Mouse (Mus musculus): ENCODE data around the gene Asap2. TPM values are rescaled to one million over a fixed set of nuclear protein-coding genes. Genes with fewer than 3 reads are reported as not detected.
"Not testable (repeated sequence)": the region's sequence is repeated elsewhere in the genome, so short reads cannot be mapped to it uniquely, and the experiment has no call there.

The Asap2 gene
- polyA plus RNA-seq, 1 experiment from 2014 or later = 7.6 TPM

- not testable (repeated sequence) for H3K9ac ChIP-seq (ENCODE audit: low read length); H3K27me3 ChIP-seq (ENCODE audit: control insufficient read depth, insufficient read depth, low read length); H3K27ac ChIP-seq (replicated peaks in 1 of 2; ENCODE audit: control insufficient read depth in 1 of 2, insufficient read depth in 1 of 2, low read depth in 2 of 2, low read length in 2 of 2); H3K4me2 ChIP-seq (ENCODE audit: low read length); H3K9me3 ChIP-seq (ENCODE audit: control insufficient read depth, low read length); H3K4me1 ChIP-seq (ENCODE audit: control insufficient read depth in 2 of 2, insufficient read depth in 2 of 2, low read length in 2 of 2); H3K36me3 ChIP-seq (ENCODE audit: control insufficient read depth, insufficient read depth, low read length); ATAC-seq (ENCODE audit: insufficient number of reproducible peaks, insufficient read depth, low FRiP score, low read depth); H3K4me3 ChIP-seq (ENCODE audit: control insufficient read depth in 1 of 2, insufficient read depth in 1 of 2, low read depth in 1 of 2, low read length in 2 of 2)
- 83% methylated on average over 1 of the region's 1 CpGs for WGBS
These were observed 102.2 kb downstream of the Asap2 start for GRCm38 (mm10) chr12:21092446-21092845.

GRCm38 (mm10) chr12:21097806-21098325 lies 107.6 kb downstream of the Asap2 start:
- not testable (repeated sequence) for H3K36me3 ChIP-seq (ENCODE audit: control insufficient read depth, insufficient read depth, low read length); ATAC-seq (ENCODE audit: insufficient number of reproducible peaks, insufficient read depth, low FRiP score, low read depth); H3K27ac ChIP-seq (replicated peaks in 1 of 2; ENCODE audit: control insufficient read depth in 1 of 2, insufficient read depth in 1 of 2, low read depth in 2 of 2, low read length in 2 of 2); H3K9me3 ChIP-seq (ENCODE audit: control insufficient read depth, low read length); H3K27me3 ChIP-seq (ENCODE audit: control insufficient read depth, insufficient read depth, low read length); H3K4me3 ChIP-seq (ENCODE audit: control insufficient read depth in 1 of 2, insufficient read depth in 1 of 2, low read depth in 1 of 2, low read length in 2 of 2); H3K4me2 ChIP-seq (ENCODE audit: low read length); H3K4me1 ChIP-seq (ENCODE audit: control insufficient read depth in 2 of 2, insufficient read depth in 2 of 2, low read length in 2 of 2); H3K9ac ChIP-seq (ENCODE audit: low read length)
- 57% methylated on average over 3 of the region's 3 CpGs for WGBS

GRCm38 (mm10) chr12:21111116-21111475 lies 120.8 kb downstream of the Asap2 start:
- Histone ChIP-seq H3K9ac (ENCODE audit: low read length) (peak overlapping the region; percentile 86), H3K4me3 (ENCODE audit: control insufficient read depth in 1 of 2, insufficient read depth in 1 of 2, low read depth in 1 of 2, low read length in 2 of 2) (peak overlapping the region; percentile 69 to 77), H3K4me2 (ENCODE audit: low read length) (peak overlapping the region; percentile 80), H3K27ac (replicated peaks in 1 of 2; ENCODE audit: control insufficient read depth in 1 of 2, insufficient read depth in 1 of 2, low read depth in 2 of 2, low read length in 2 of 2) (peak overlapping the region; percentile 24 to 51; a peak in 2 of 4 replicates)
- not testable (repeated sequence) for H3K36me3 ChIP-seq (ENCODE audit: control insufficient read depth, insufficient read depth, low read length); H3K9me3 ChIP-seq (ENCODE audit: control insufficient read depth, low read length); H3K4me1 ChIP-seq (ENCODE audit: control insufficient read depth in 2 of 2, insufficient read depth in 2 of 2, low read length in 2 of 2); H3K27me3 ChIP-seq (ENCODE audit: control insufficient read depth, insufficient read depth, low read length)
- ATAC-seq (ENCODE audit: insufficient number of reproducible peaks, insufficient read depth, low FRiP score, low read depth) = 0 out of 2 replicates have a peak, but pooled peaks have one; percentile 53
- WGBS = 1% methylated on average over 8 of the region's 8 CpGs

- Histone ChIP-seq H3K9me3 (ENCODE audit: control insufficient read depth, low read length) (no peaks in the 10 kb centered on the region), H3K36me3 (ENCODE audit: control insufficient read depth, insufficient read depth, low read length) (no peaks in the 10 kb centered on the region), H3K27me3 (ENCODE audit: control insufficient read depth, insufficient read depth, low read length) (no peaks in the 10 kb centered on the region), H3K4me2 (ENCODE audit: low read length) (peak overlapping the region; percentile 80), H3K9ac (ENCODE audit: low read length) (peak overlapping the region; percentile 86), H3K4me3 (ENCODE audit: control insufficient read depth in 1 of 2, insufficient read depth in 1 of 2, low read depth in 1 of 2, low read length in 2 of 2) (peak overlapping the region; percentile 69 to 77), H3K4me1 (ENCODE audit: control insufficient read depth in 2 of 2, insufficient read depth in 2 of 2, low read length in 2 of 2) (peaks cover 0 to 2% of the 10 kb centered on the region in 2 experiments; a peak in 1 of 4 replicates), H3K27ac (replicated peaks in 1 of 2; ENCODE audit: control insufficient read depth in 1 of 2, insufficient read depth in 1 of 2, low read depth in 2 of 2, low read length in 2 of 2) (peak overlapping the region; percentile 43 to 53)
- WGBS = under 1% methylated on average over 111 of the region's 118 CpGs
- ATAC-seq (ENCODE audit: insufficient number of reproducible peaks, insufficient read depth, low FRiP score, low read depth) = peak; percentile 99
These were observed 121.5 kb downstream of the Asap2 start for GRCm38 (mm10) chr12:21111476-21112452.

GRCm38 (mm10) chr12:21112453-21112857 lies 122.2 kb downstream of the Asap2 start:
- Histone ChIP-seq H3K27ac (replicated peaks in 1 of 2; ENCODE audit: control insufficient read depth in 1 of 2, insufficient read depth in 1 of 2, low read depth in 2 of 2, low read length in 2 of 2) (peak overlapping the region; percentile 43 to 53), H3K4me1 (ENCODE audit: control insufficient read depth in 2 of 2, insufficient read depth in 2 of 2, low read length in 2 of 2) (peaks cover 0 to 4% of the 10 kb centered on the region in 2 experiments; a peak in 1 of 4 replicates), H3K36me3 (ENCODE audit: control insufficient read depth, insufficient read depth, low read length) (no peaks in the 10 kb centered on the region), H3K27me3 (ENCODE audit: control insufficient read depth, insufficient read depth, low read length) (no peaks in the 10 kb centered on the region), H3K9me3 (ENCODE audit: control insufficient read depth, low read length) (no peaks in the 10 kb centered on the region), H3K9ac (ENCODE audit: low read length) (peak overlapping the region; percentile 86), H3K4me2 (ENCODE audit: low read length) (peak overlapping the region; percentile 80), H3K4me3 (ENCODE audit: control insufficient read depth in 1 of 2, insufficient read depth in 1 of 2, low read depth in 1 of 2, low read length in 2 of 2) (peak overlapping the region; percentile 69 to 77)
- 0 out of 2 replicates have a peak, but pooled peaks have one; percentile 45 for ATAC-seq (ENCODE audit: insufficient number of reproducible peaks, insufficient read depth, low FRiP score, low read depth)
- under 1% methylated on average over 17 of the region's 17 CpGs for WGBS

- 51% methylated on average over 3 of the region's 3 CpGs for WGBS
- 0 out of 2 replicates have a peak overlapping the region, but pooled peaks have one; percentile 19 for H3K4me2 ChIP-seq (ENCODE audit: low read length)
- H3K27me3 ChIP-seq (ENCODE audit: control insufficient read depth, insufficient read depth, low read length) = no peaks in the 10 kb centered on the region
- H3K4me3 ChIP-seq (ENCODE audit: control insufficient read depth in 1 of 2, insufficient read depth in 1 of 2, low read depth in 1 of 2, low read length in 2 of 2) = no peak overlapping the region
- no peaks in the 10 kb centered on the region for H3K9me3 ChIP-seq (ENCODE audit: control insufficient read depth, low read length)
- no peak overlapping the region for H3K9ac ChIP-seq (ENCODE audit: low read length)
- no peak overlapping the region; a peak in 1 of 4 replicates for H3K27ac ChIP-seq (replicated peaks in 1 of 2; ENCODE audit: control insufficient read depth in 1 of 2, insufficient read depth in 1 of 2, low read depth in 2 of 2, low read length in 2 of 2)
- H3K36me3 ChIP-seq (ENCODE audit: control insufficient read depth, insufficient read depth, low read length) = no peaks in the 10 kb centered on the region
- H3K4me1 ChIP-seq (ENCODE audit: control insufficient read depth in 2 of 2, insufficient read depth in 2 of 2, low read length in 2 of 2) = peaks cover 6 to 14% of the 10 kb centered on the region in 2 experiments; a peak in 3 of 4 replicates
- ATAC-seq (ENCODE audit: insufficient number of reproducible peaks, insufficient read depth, low FRiP score, low read depth) = no peak
These were observed 129.2 kb downstream of the Asap2 start for GRCm38 (mm10) chr12:21119446-21119845.

- Histone ChIP-seq H3K4me1 (ENCODE audit: control insufficient read depth in 2 of 2, insufficient read depth in 2 of 2, low read length in 2 of 2) (peaks cover 9 to 17% of the 10 kb centered on the region in 2 experiments; a peak in 3 of 4 replicates), H3K9me3 (ENCODE audit: control insufficient read depth, low read length) (no peaks in the 10 kb centered on the region), H3K36me3 (ENCODE audit: control insufficient read depth, insufficient read depth, low read length) (no peaks in the 10 kb centered on the region), H3K9ac (ENCODE audit: low read length) (no peak overlapping the region), H3K4me3 (ENCODE audit: control insufficient read depth in 1 of 2, insufficient read depth in 1 of 2, low read depth in 1 of 2, low read length in 2 of 2) (no peak overlapping the region), H3K4me2 (ENCODE audit: low read length) (no peak overlapping the region), H3K27me3 (ENCODE audit: control insufficient read depth, insufficient read depth, low read length) (no peaks in the 10 kb centered on the region), H3K27ac (replicated peaks in 1 of 2; ENCODE audit: control insufficient read depth in 1 of 2, insufficient read depth in 1 of 2, low read depth in 2 of 2, low read length in 2 of 2) (no peak overlapping the region)
- no peak for ATAC-seq (ENCODE audit: insufficient number of reproducible peaks, insufficient read depth, low FRiP score, low read depth)
- WGBS = 87% methylated on average over 3 of the region's 3 CpGs
These were observed 132.6 kb downstream of the Asap2 start for GRCm38 (mm10) chr12:21122818-21123217.

Data from heart, embryonic 14.5 days (tissue).